Mouse (Mus musculus): Measurements from ENCODE around the gene Trib3.

GRCm38 (mm10) chr2:152376345-152376741 is 32.5 kb upstream of the Trib3 start, which contains the start of gene Nrsn2:
- TF ChIP-seq CTCF (IDR thresholded peaks at IDR 0.05; ENCODE audit: insufficient read depth, low read length): no peak
- no peak for TF ChIP-seq POLR2A (IDR thresholded peaks at IDR 0.05; ENCODE audit: borderline replicate concordance, extremely low read depth, low read depth, low read length)
